Mouse (Mus musculus): ENCODE results near the gene Map2k1. TPM values are rescaled to one million over a fixed set of nuclear protein-coding genes. Genes with fewer than 3 reads are reported as not detected.
A peak's percentile ranks its signal among the peaks of the same experiment; 100 is the strongest.

Gene Map2k1
- polyA plus RNA-seq, 1 experiment from 2014 or later = 92.4 TPM

- H3K4me3 ChIP-seq (ENCODE audit: control insufficient read depth in 1 of 2, insufficient read depth in 1 of 2, low read depth in 1 of 2, low read length in 2 of 2) = no peak overlapping the region
- WGBS = 45% methylated on average over 9 of the region's 9 CpGs
- peak overlapping the region; percentile 36 to 67; a peak in 2 of 4 replicates for H3K27ac ChIP-seq (replicated peaks in 1 of 2; ENCODE audit: control insufficient read depth in 1 of 2, insufficient read depth in 1 of 2, low read depth in 2 of 2, low read length in 2 of 2)
- H3K9ac ChIP-seq (ENCODE audit: low read length) = no peak overlapping the region
- ATAC-seq (ENCODE audit: insufficient number of reproducible peaks, insufficient read depth, low FRiP score, low read depth) = no peak
- no peaks in the 10 kb centered on the region for H3K27me3 ChIP-seq (ENCODE audit: control insufficient read depth, insufficient read depth, low read length)
- no peaks in the 10 kb centered on the region for H3K9me3 ChIP-seq (ENCODE audit: control insufficient read depth, low read length)
- peaks cover 5% of the 10 kb centered on the region; the same call in 1 of the 2 replicates for H3K36me3 ChIP-seq (ENCODE audit: control insufficient read depth, insufficient read depth, low read length)
- H3K4me1 ChIP-seq (ENCODE audit: control insufficient read depth in 2 of 2, insufficient read depth in 2 of 2, low read length in 2 of 2) = peaks cover 9 to 26% of the 10 kb centered on the region in 2 experiments
- H3K4me2 ChIP-seq (ENCODE audit: low read length) = no peak overlapping the region
Measured at GRCm38 (mm10) chr9:64232257-64232957, 21.0 kb downstream of the Map2k1 start.

GRCm38 (mm10) chr9:64231674-64232073, 21.8 kb downstream of the Map2k1 start:
- H3K27ac ChIP-seq (replicated peaks in 1 of 2; ENCODE audit: control insufficient read depth in 1 of 2, insufficient read depth in 1 of 2, low read depth in 2 of 2, low read length in 2 of 2) = peak overlapping the region; percentile 36 to 67
- 72% methylated on average over 3 of the region's 3 CpGs for WGBS
- peaks cover 9 to 27% of the 10 kb centered on the region in 2 experiments for H3K4me1 ChIP-seq (ENCODE audit: control insufficient read depth in 2 of 2, insufficient read depth in 2 of 2, low read length in 2 of 2)
- peaks cover 5% of the 10 kb centered on the region; the same call in 1 of the 2 replicates for H3K36me3 ChIP-seq (ENCODE audit: control insufficient read depth, insufficient read depth, low read length)
- H3K4me2 ChIP-seq (ENCODE audit: low read length) = no peak overlapping the region
- no peak overlapping the region for H3K4me3 ChIP-seq (ENCODE audit: control insufficient read depth in 1 of 2, insufficient read depth in 1 of 2, low read depth in 1 of 2, low read length in 2 of 2)
- no peak overlapping the region for H3K9ac ChIP-seq (ENCODE audit: low read length)
- H3K9me3 ChIP-seq (ENCODE audit: control insufficient read depth, low read length) = no peaks in the 10 kb centered on the region
- no peaks in the 10 kb centered on the region for H3K27me3 ChIP-seq (ENCODE audit: control insufficient read depth, insufficient read depth, low read length)
- ATAC-seq (ENCODE audit: insufficient number of reproducible peaks, insufficient read depth, low FRiP score, low read depth) = no peak

GRCm38 (mm10) chr9:64231171-64231570, 22.3 kb downstream of the Map2k1 start:
- peak overlapping the region; percentile 36 to 67 for H3K27ac ChIP-seq (replicated peaks in 1 of 2; ENCODE audit: control insufficient read depth in 1 of 2, insufficient read depth in 1 of 2, low read depth in 2 of 2, low read length in 2 of 2)
- no peak for ATAC-seq (ENCODE audit: insufficient number of reproducible peaks, insufficient read depth, low FRiP score, low read depth)
- H3K4me1 ChIP-seq (ENCODE audit: control insufficient read depth in 2 of 2, insufficient read depth in 2 of 2, low read length in 2 of 2) = peaks cover 9 to 32% of the 10 kb centered on the region in 2 experiments
- H3K36me3 ChIP-seq (ENCODE audit: control insufficient read depth, insufficient read depth, low read length) = peaks cover 2% of the 10 kb centered on the region; the same call in 1 of the 2 replicates
- 28% methylated on average over 5 of the region's 5 CpGs for WGBS
- H3K9ac ChIP-seq (ENCODE audit: low read length) = peak overlapping the region; percentile 41; the same call in 1 of the 2 replicates
- no peaks in the 10 kb centered on the region for H3K9me3 ChIP-seq (ENCODE audit: control insufficient read depth, low read length)
- H3K27me3 ChIP-seq (ENCODE audit: control insufficient read depth, insufficient read depth, low read length) = no peaks in the 10 kb centered on the region
- H3K4me3 ChIP-seq (ENCODE audit: control insufficient read depth in 1 of 2, insufficient read depth in 1 of 2, low read depth in 1 of 2, low read length in 2 of 2) = no peak overlapping the region
- no peak overlapping the region for H3K4me2 ChIP-seq (ENCODE audit: low read length)

DNA sequence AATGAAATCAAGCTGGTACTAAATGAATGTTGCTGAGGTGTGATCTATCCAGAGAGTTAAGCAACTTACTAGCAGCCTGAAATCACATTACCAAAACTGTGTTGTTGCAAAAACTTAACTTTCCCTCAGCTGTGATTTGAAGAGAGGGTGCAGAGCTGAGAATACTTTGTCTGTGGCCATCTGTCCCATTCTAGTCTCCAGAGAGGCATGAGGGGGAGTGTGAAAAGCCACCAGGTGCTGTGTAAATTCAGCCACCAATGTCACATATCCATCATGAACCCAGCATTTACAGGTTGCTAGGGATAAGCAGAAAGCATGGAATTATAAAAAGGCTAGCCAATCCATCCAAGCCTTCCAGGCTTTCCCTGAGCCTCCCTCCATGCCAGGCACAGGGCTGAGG, 24.5 kb downstream of the Map2k1 start:
- H3K27me3 ChIP-seq (ENCODE audit: control insufficient read depth, insufficient read depth, low read length) = no peaks in the 10 kb centered on the region
- H3K4me1 ChIP-seq (ENCODE audit: control insufficient read depth in 2 of 2, insufficient read depth in 2 of 2, low read length in 2 of 2) = peaks cover 11 to 40% of the 10 kb centered on the region in 2 experiments
- H3K27ac ChIP-seq (replicated peaks in 1 of 2; ENCODE audit: control insufficient read depth in 1 of 2, insufficient read depth in 1 of 2, low read depth in 2 of 2, low read length in 2 of 2) = no peak overlapping the region
- H3K9me3 ChIP-seq (ENCODE audit: control insufficient read depth, low read length) = no peaks in the 10 kb centered on the region
- no peak overlapping the region for H3K4me2 ChIP-seq (ENCODE audit: low read length)
- no peak for ATAC-seq (ENCODE audit: insufficient number of reproducible peaks, insufficient read depth, low FRiP score, low read depth)
- H3K36me3 ChIP-seq (ENCODE audit: control insufficient read depth, insufficient read depth, low read length) = no peaks in the 10 kb centered on the region
- no peak overlapping the region for H3K9ac ChIP-seq (ENCODE audit: low read length)
- H3K4me3 ChIP-seq (ENCODE audit: control insufficient read depth in 1 of 2, insufficient read depth in 1 of 2, low read depth in 1 of 2, low read length in 2 of 2) = no peak overlapping the region

DNA sequence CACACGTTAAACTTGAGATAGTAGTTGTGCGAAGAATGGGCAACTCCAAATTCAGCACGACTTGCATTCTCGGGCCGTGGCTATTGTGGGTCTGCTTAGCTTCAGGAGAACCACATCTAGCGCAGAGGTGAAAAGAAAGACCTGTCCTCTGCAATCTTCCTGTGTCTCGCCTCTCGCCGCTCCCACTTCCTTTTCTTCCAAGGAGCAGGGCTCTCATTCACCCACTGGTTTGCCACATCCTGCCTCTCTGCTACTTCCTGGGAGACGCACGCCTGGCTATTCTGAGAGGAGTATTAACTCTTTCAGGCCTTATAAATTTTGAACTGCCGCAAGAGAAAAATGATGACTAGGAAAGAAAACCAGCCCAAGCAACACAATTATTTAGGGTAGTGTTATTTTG, 25.7 kb downstream of the Map2k1 start:
- H3K36me3 ChIP-seq (ENCODE audit: control insufficient read depth, insufficient read depth, low read length) = no peaks in the 10 kb centered on the region
- H3K4me3 ChIP-seq (ENCODE audit: control insufficient read depth in 1 of 2, insufficient read depth in 1 of 2, low read depth in 1 of 2, low read length in 2 of 2) = no peak overlapping the region
- no peaks in the 10 kb centered on the region for H3K27me3 ChIP-seq (ENCODE audit: control insufficient read depth, insufficient read depth, low read length)
- ATAC-seq (ENCODE audit: insufficient number of reproducible peaks, insufficient read depth, low FRiP score, low read depth) = no peak
- no peaks in the 10 kb centered on the region for H3K9me3 ChIP-seq (ENCODE audit: control insufficient read depth, low read length)
- WGBS = 57% methylated on average over 12 of the region's 12 CpGs
- no peak overlapping the region for H3K4me2 ChIP-seq (ENCODE audit: low read length)
- H3K4me1 ChIP-seq (ENCODE audit: control insufficient read depth in 2 of 2, insufficient read depth in 2 of 2, low read length in 2 of 2) = peaks cover 11 to 37% of the 10 kb centered on the region in 2 experiments
- H3K9ac ChIP-seq (ENCODE audit: low read length) = no peak overlapping the region
- H3K27ac ChIP-seq (replicated peaks in 1 of 2; ENCODE audit: control insufficient read depth in 1 of 2, insufficient read depth in 1 of 2, low read depth in 2 of 2, low read length in 2 of 2) = no peak overlapping the region

GRCm38 (mm10) chr9:64225805-64226204, 27.6 kb downstream of the Map2k1 start:
- Histone ChIP-seq H3K4me3 (ENCODE audit: control insufficient read depth in 1 of 2, insufficient read depth in 1 of 2, low read depth in 1 of 2, low read length in 2 of 2) (no peak overlapping the region), H3K27me3 (ENCODE audit: control insufficient read depth, insufficient read depth, low read length) (no peaks in the 10 kb centered on the region), H3K9ac (ENCODE audit: low read length) (no peak overlapping the region), H3K36me3 (ENCODE audit: control insufficient read depth, insufficient read depth, low read length) (no peaks in the 10 kb centered on the region), H3K9me3 (ENCODE audit: control insufficient read depth, low read length) (no peaks in the 10 kb centered on the region), H3K4me2 (ENCODE audit: low read length) (no peak overlapping the region), H3K4me1 (ENCODE audit: control insufficient read depth in 2 of 2, insufficient read depth in 2 of 2, low read length in 2 of 2) (peaks cover 2 to 24% of the 10 kb centered on the region in 2 experiments; a peak in 3 of 4 replicates), H3K27ac (replicated peaks in 1 of 2; ENCODE audit: control insufficient read depth in 1 of 2, insufficient read depth in 1 of 2, low read depth in 2 of 2, low read length in 2 of 2) (no peak overlapping the region)
- no peak for ATAC-seq (ENCODE audit: insufficient number of reproducible peaks, insufficient read depth, low FRiP score, low read depth)

DNA sequence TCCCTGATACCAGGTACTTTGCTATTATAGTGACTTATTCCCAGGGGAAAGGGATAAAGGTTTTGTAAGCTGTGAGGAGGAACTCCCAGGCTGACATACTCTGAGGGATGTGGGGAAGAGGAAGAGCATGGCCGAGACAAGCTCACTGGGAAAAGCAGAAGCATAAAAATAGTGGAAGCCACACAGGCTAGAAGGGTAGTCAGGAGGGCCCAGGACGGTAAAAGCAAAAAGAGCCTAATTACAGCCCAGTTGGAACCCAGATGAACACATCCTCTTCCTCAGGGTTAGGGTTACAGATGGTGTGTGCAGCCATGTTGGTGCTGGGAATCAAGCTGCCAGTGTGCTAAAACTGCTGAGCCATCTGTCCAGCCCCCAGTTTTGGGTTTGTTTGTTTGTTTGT, 31.3 kb downstream of the Map2k1 start:
- Histone ChIP-seq H3K27ac (replicated peaks in 1 of 2; ENCODE audit: control insufficient read depth in 1 of 2, insufficient read depth in 1 of 2, low read depth in 2 of 2, low read length in 2 of 2) (no peak overlapping the region), H3K4me2 (ENCODE audit: low read length) (no peak overlapping the region), H3K9ac (ENCODE audit: low read length) (no peak overlapping the region), H3K27me3 (ENCODE audit: control insufficient read depth, insufficient read depth, low read length) (no peaks in the 10 kb centered on the region), H3K9me3 (ENCODE audit: control insufficient read depth, low read length) (no peaks in the 10 kb centered on the region), H3K4me3 (ENCODE audit: control insufficient read depth in 1 of 2, insufficient read depth in 1 of 2, low read depth in 1 of 2, low read length in 2 of 2) (no peak overlapping the region), H3K36me3 (ENCODE audit: control insufficient read depth, insufficient read depth, low read length) (no peaks in the 10 kb centered on the region), H3K4me1 (ENCODE audit: control insufficient read depth in 2 of 2, insufficient read depth in 2 of 2, low read length in 2 of 2) (peaks cover 2 to 23% of the 10 kb centered on the region in 2 experiments; a peak in 3 of 4 replicates)
- ATAC-seq (ENCODE audit: insufficient number of reproducible peaks, insufficient read depth, low FRiP score, low read depth) = no peak
- WGBS = 70% methylated on average over 2 of the region's 2 CpGs

DNA sequence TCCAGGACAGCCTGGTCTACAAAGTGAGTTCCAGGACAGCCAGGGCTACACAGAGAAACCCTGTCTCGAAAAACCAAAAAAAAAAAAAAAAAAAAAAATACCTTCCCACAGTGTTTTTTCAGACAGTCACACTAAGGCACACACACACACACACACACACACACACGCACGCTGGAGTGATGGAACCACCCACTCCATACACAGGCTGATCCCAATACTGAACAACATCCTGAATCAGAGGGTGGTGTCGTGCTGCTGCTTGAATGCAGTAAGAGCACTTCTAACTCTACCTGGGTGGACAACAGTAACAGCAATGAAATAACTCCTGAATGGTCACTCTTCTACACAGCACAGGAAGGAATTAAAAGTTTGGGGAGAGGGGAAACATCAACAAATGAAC, 32.0 kb downstream of the Map2k1 start:
- Histone ChIP-seq H3K27me3 (ENCODE audit: control insufficient read depth, insufficient read depth, low read length) (no peaks in the 10 kb centered on the region), H3K9ac (ENCODE audit: low read length) (no peak overlapping the region), H3K36me3 (ENCODE audit: control insufficient read depth, insufficient read depth, low read length) (no peaks in the 10 kb centered on the region), H3K27ac (replicated peaks in 1 of 2; ENCODE audit: control insufficient read depth in 1 of 2, insufficient read depth in 1 of 2, low read depth in 2 of 2, low read length in 2 of 2) (no peak overlapping the region), H3K9me3 (ENCODE audit: control insufficient read depth, low read length) (no peaks in the 10 kb centered on the region), H3K4me1 (ENCODE audit: control insufficient read depth in 2 of 2, insufficient read depth in 2 of 2, low read length in 2 of 2) (peaks cover 2 to 23% of the 10 kb centered on the region in 2 experiments; a peak in 3 of 4 replicates), H3K4me2 (ENCODE audit: low read length) (no peak overlapping the region), H3K4me3 (ENCODE audit: control insufficient read depth in 1 of 2, insufficient read depth in 1 of 2, low read depth in 1 of 2, low read length in 2 of 2) (no peak overlapping the region)
- 77% methylated on average over 4 of the region's 4 CpGs for WGBS
- no peak for ATAC-seq (ENCODE audit: insufficient number of reproducible peaks, insufficient read depth, low FRiP score, low read depth)
